Mouse (Mus musculus) midbrain, postnatal 0 days (tissue): ENCODE results near the gene Mrgprg. TPM values are rescaled to one million over a fixed set of nuclear protein-coding genes. Genes with fewer than 3 reads are reported as not detected.

Source experiments
- ATAC-seq: fragments of 200-750 bp; cut with Nextera tagmentation; 2 replicates; pipeline ENCODE4 v1.8.0; 2017; ENCODE audit warnings: moderate number of reproducible peaks, mild to moderate bottlenecking, moderate TSS enrichment, moderate library complexity; ENCODE audit not compliant: low FRiP score
- DNase-seq: peaks from one replicate; pipeline ENCODE4 v3.0.0-alpha.2; 2015; ENCODE audit warnings: low spot score
- H3K27ac ChIP-seq: fragments of 300-500 bp; sonication (generic); 2 replicates; pipeline ENCODE4 v1.5.1; 2014; ENCODE audit warnings: low read depth, mild to moderate bottlenecking, low read length, mixed read lengths
- H3K27me3 ChIP-seq: fragments of 300-500 bp; sonication (generic); 2 replicates; pipeline ENCODE4 v1.6.1; 2014; ENCODE audit warnings: low read length, control low read depth, mixed read lengths; ENCODE audit not compliant: insufficient read depth
- H3K36me3 ChIP-seq: fragments of 300-500 bp; sonication (generic); 2 replicates; pipeline ENCODE4 v1.6.1; 2014; ENCODE audit warnings: low read length, control low read depth, mixed read lengths; ENCODE audit not compliant: insufficient read depth
- H3K4me1 ChIP-seq: fragments of 300-500 bp; sonication (generic); 2 replicates; pipeline ENCODE4 v1.6.1; 2014; ENCODE audit warnings: mild to moderate bottlenecking, control low read depth, antibody characterized with exemption, low read length, mixed read lengths; ENCODE audit not compliant: insufficient read depth
- H3K4me2 ChIP-seq: fragments of 300-500 bp; sonication (generic); 2 replicates; pipeline ENCODE4 v1.6.1; 2014; ENCODE audit warnings: low read depth, mild to moderate bottlenecking, low read length, mixed read lengths; ENCODE audit not compliant: poor library complexity, severe bottlenecking
- H3K4me3 ChIP-seq: fragments of 300-500 bp; sonication (generic); 2 replicates; pipeline ENCODE4 v1.5.1; 2014; ENCODE audit warnings: low read depth, mild to moderate bottlenecking, low read length, moderate library complexity
- H3K9ac ChIP-seq: fragments of 300-500 bp; sonication (generic); replicated peaks from 2 replicates; pipeline ENCODE4 v1.6.1; 2014; ENCODE audit warnings: mild to moderate bottlenecking, low read length, moderate library complexity, mixed read lengths; ENCODE audit not compliant: poor library complexity, severe bottlenecking
- H3K9me3 ChIP-seq: fragments of 300-500 bp; sonication (generic); 2 replicates; pipeline ENCODE4 v1.6.1; 2016; ENCODE audit warnings: low read length, control low read depth
- CTCF ChIP-seq: IDR thresholded peaks from 2 replicates; pipeline ENCODE4 v1.5.1; 2016; ENCODE audit warnings: antibody characterized with exemption, mild to moderate bottlenecking
- WGBS: fragments of 180-500 bp; shearing (Covaris S2); extraction: QIAGEN DNeasy Blood & Tissue Kit; methylation state at CpG from one replicate; pipeline ENCODE4 v1.1.7; 2014; 5-methylcytosine and 5-hydroxymethylcytosine counted together
- polyA plus RNA-seq: library from polyadenylated mRNA; unstranded; fragments of >200 nt; fragmentation: Nextera tagmentation; extraction: Ambion mirVana; gene quantifications from 2 replicates; pipeline ENCODE4 v1.2.1, GENCODE M21; 2015
- total RNA-seq: library from RNA; depleted of rRNA; stranded (reverse); fragments of >200 nt; gene quantifications from 2 replicates; pipeline ENCODE4 v1.2.3, GENCODE M21; 2014

Gene Mrgprg
- total and polyA plus RNA-seq, 2 experiments from 2014 or later, result 0.27 TPM; not detected in 1

GRCm38 (mm10) chr7:143776137-143776536 is 9.3 kb upstream of the Mrgprg start:
- no peak for TF ChIP-seq CTCF
- 38% methylated on average over 3 of the region's 3 CpGs for WGBS

GRCm38 (mm10) chr7:143769461-143769860 is 2.7 kb upstream of the Mrgprg start:
- H3K9me3 ChIP-seq, result no peaks in the 10 kb centered on the region
- H3K9ac ChIP-seq, result no peak overlapping the region
- no peak for ATAC-seq
- no peak overlapping the region for H3K27ac ChIP-seq
- no peak overlapping the region for H3K4me2 ChIP-seq
- no peak overlapping the region for H3K4me3 ChIP-seq
- no peak for DNase-seq
- H3K4me1 ChIP-seq, result no peaks in the 10 kb centered on the region
- 0 out of 2 replicates have a peak, but pooled peaks cover under 1% of the 10 kb centered on the region for H3K27me3 ChIP-seq
- no peak for TF ChIP-seq CTCF
- H3K36me3 ChIP-seq, result no peaks in the 10 kb centered on the region
- 60% methylated on average over 1 of the region's 1 CpGs for WGBS

More at GRCm38 (mm10) chr7:143776137-143776536, 9.3 kb upstream of the Mrgprg start:
- Histone ChIP-seq H3K9ac (no peak overlapping the region), H3K4me2 (no peak overlapping the region), H3K9me3 (no peaks in the 10 kb centered on the region), H3K4me1 (no peaks in the 10 kb centered on the region), H3K27ac (no peak overlapping the region), H3K4me3 (no peak overlapping the region), H3K36me3 (peaks cover 18% of the 10 kb centered on the region), H3K27me3 (no peaks in the 10 kb centered on the region)
- DNase-seq, result no peak
- ATAC-seq, result no peak

GRCm38 (mm10) chr7:143768267-143768666 is 1.5 kb upstream of the Mrgprg start:
- no peak overlapping the region for H3K27ac ChIP-seq
- H3K36me3 ChIP-seq, result no peaks in the 10 kb centered on the region
- DNase-seq, result no peak
- H3K9me3 ChIP-seq, result no peaks in the 10 kb centered on the region
- no peak overlapping the region for H3K9ac ChIP-seq
- H3K4me3 ChIP-seq, result no peak overlapping the region
- H3K4me1 ChIP-seq, result no peaks in the 10 kb centered on the region
- no peak for TF ChIP-seq CTCF
- no peak overlapping the region for H3K4me2 ChIP-seq
- 0 out of 2 replicates have a peak, but pooled peaks cover 3% of the 10 kb centered on the region for H3K27me3 ChIP-seq
- 80% methylated on average over 6 of the region's 6 CpGs for WGBS
- no peak for ATAC-seq

- Histone ChIP-seq H3K9ac (no peak overlapping the region), H3K9me3 (no peaks in the 10 kb centered on the region), H3K36me3 (no peaks in the 10 kb centered on the region), H3K27ac (no peak overlapping the region), H3K4me3 (no peak overlapping the region), H3K4me1 (no peaks in the 10 kb centered on the region), H3K4me2 (no peak overlapping the region), H3K27me3 (0 out of 2 replicates have a peak, but pooled peaks cover 3% of the 10 kb centered on the region)
- ATAC-seq (no peak), DNase-seq (no peak)
- no peak for TF ChIP-seq CTCF
- 79% methylated on average over 19 of the region's 19 CpGs for WGBS
Measured at GRCm38 (mm10) chr7:143764876-143765530, 1.8 kb downstream of the Mrgprg start.

- DNase-seq, result peak; percentile 65
- 16% methylated on average over 3 of the region's 3 CpGs for WGBS
Measured at GRCm38 (mm10) chr7:143763794-143764193, 3.0 kb downstream of the Mrgprg start.

GRCm38 (mm10) chr7:143758956-143759355 is 7.8 kb downstream of the Mrgprg start:
- Histone ChIP-seq H3K4me2 (no peak overlapping the region), H3K4me1 (peaks cover 8% of the 10 kb centered on the region; the same call in 1 of the 2 replicates), H3K27me3 (peaks cover 10% of the 10 kb centered on the region), H3K36me3 (no peaks in the 10 kb centered on the region), H3K4me3 (no peak overlapping the region), H3K27ac (no peak overlapping the region), H3K9ac (no peak overlapping the region), H3K9me3 (no peaks in the 10 kb centered on the region)
- TF ChIP-seq CTCF, result no peak
- DNase-seq (no peak), ATAC-seq (no peak)
- 62% methylated on average over 3 of the region's 3 CpGs for WGBS

More at GRCm38 (mm10) chr7:143763794-143764193, 3.0 kb downstream of the Mrgprg start:
- no peak overlapping the region for H3K9ac ChIP-seq
- no peaks in the 10 kb centered on the region for H3K9me3 ChIP-seq
- H3K27ac ChIP-seq, result no peak overlapping the region
- H3K27me3 ChIP-seq, result 0 out of 2 replicates have a peak, but pooled peaks cover 3% of the 10 kb centered on the region
- H3K36me3 ChIP-seq, result no peaks in the 10 kb centered on the region
- H3K4me1 ChIP-seq, result no peaks in the 10 kb centered on the region
- H3K4me2 ChIP-seq, result no peak overlapping the region
- peak; percentile 27; the same call in 1 of the 2 replicates for ATAC-seq
- TF ChIP-seq CTCF, result peak; percentile 86
- H3K4me3 ChIP-seq, result no peak overlapping the region
